Mouse (Mus musculus) layer of hippocampus, postnatal 25 days (tissue): ENCODE results near the gene Gstp2. TPM values are rescaled to one million over a fixed set of nuclear protein-coding genes. Genes with fewer than 3 reads are reported as not detected.

Experiments used
- DNase-seq, 2 experiments: peaks; one replicate each; pipeline ENCODE4 v3.0.0; 2022; ENCODE audit warnings: mixed read lengths in 2 of 2, low spot score in 1 of 2; ENCODE audit errors: extremely low spot score in 1 of 2
- total RNA-seq, 2 experiments: library from RNA; stranded (reverse); gene quantifications; 2 replicates each; pipeline ENCODE4 v1.2.3; 2021

Gstp2 gene
- total RNA-seq, 2 experiments from 2014 or later, result 35.5 to 41.9 TPM

DNA sequence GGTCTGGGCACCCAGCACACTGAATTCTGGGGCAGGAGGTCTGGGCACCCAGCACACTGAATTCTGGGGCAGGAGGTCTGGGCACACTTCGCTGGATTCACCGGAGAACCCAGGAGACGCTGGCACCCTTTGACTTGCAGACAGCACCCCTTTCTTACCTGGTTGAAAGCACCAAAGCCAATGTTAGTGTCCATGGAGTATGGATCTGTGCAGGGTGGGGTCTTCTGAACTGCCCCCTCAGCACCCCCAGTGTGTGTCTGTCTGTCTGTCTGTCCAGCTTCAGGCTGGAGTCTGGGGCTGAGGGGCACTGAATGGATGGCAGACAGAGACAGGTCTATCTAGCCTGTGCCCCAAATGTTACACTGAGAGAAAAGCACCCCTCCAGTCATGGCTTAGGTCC lies 54.3 kb downstream of the Gstp2 start:
- no peak for DNase-seq

DNA sequence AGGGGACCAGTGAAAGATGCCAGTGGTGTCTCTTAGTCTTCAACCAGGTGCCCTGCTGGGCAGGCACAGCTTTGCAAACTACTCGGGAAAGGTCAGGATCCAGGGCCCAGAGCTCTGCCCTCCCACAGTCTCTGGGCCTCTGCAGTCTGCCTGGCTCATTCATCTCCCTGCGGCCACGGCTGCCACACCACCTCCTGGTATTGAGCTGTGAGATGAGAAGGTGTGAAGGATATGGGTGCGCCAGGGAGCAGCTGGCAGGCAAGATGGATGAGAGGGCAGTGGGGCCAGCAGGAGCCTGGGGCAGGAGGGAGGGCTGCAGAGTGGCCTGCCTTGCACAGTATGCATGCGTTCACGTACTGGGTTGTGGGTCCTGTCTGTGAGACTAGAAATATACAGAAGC lies 55.0 kb downstream of the Gstp2 start:
- no peak for DNase-seq

Other genes starting within 250 kb of the Gstp2 start
- gene Chka, start 194.2 kb downstream of the Gstp2 start, total RNA-seq, result 10 to 100 TPM; 78.4 to 97.2 TPM
- gene Tcirg1, start 138.9 kb downstream of the Gstp2 start, total RNA-seq, result 10 to 100 TPM; 17.3 to 21.5 TPM
- gene Ndufs8, start 133.2 kb downstream of the Gstp2 start, total RNA-seq, result 100 to 1,000 TPM; 134 to 151 TPM
- 1 to 10 TPM; 3.5 to 4.4 TPM for gene Aldh3b1, start 116.2 kb downstream of the Gstp2 start, total RNA-seq
- 10 to 100 TPM; 16.7 to 20.6 TPM for gene Unc93b1, start 110.8 kb downstream of the Gstp2 start, total RNA-seq
- gene Aldh3b3, start 87.4 kb downstream of the Gstp2 start, total RNA-seq, result not detected
- 1 to 10 TPM in 1 of 2 experiments, under 1 TPM in 1; 0.81 to 1.2 TPM for gene Aldh3b2, start 73.7 kb downstream of the Gstp2 start, total RNA-seq
- gene Acy3, start 59.5 kb downstream of the Gstp2 start, total RNA-seq, result 1 to 10 TPM; 2.0 to 2.5 TPM
- not detected for gene Tbx10, start 53.3 kb downstream of the Gstp2 start, total RNA-seq
- gene Nudt8, start 45.4 kb downstream of the Gstp2 start, total RNA-seq, result 10 to 100 TPM in 1 of 2 experiments, 1 to 10 TPM in 1; 9.9 to 10.2 TPM
- gene Gm49405, start 45.4 kb downstream of the Gstp2 start, total RNA-seq, result 1 to 10 TPM; 1.1 to 1.4 TPM
- 1 to 10 TPM; 2.4 to 3.3 TPM for gene Doc2g, start 42.7 kb downstream of the Gstp2 start, total RNA-seq
- gene Ndufv1, start 33.2 kb downstream of the Gstp2 start, total RNA-seq, result 100 to 1,000 TPM; 222 to 263 TPM
- gene Gstp1, start 8.0 kb downstream of the Gstp2 start, total RNA-seq, result 100 to 1,000 TPM; 343 to 385 TPM
- gene Gstp3, start 13.5 kb upstream of the Gstp2 start, total RNA-seq, result not detected
- not detected for gene Cabp2, start 35.6 kb upstream of the Gstp2 start, total RNA-seq
- 10 to 100 TPM; 28.9 to 37.6 TPM for gene Cdk2ap2, start 51.2 kb upstream of the Gstp2 start, total RNA-seq
- 100 to 1,000 TPM; 176 to 181 TPM for gene Pitpnm1, start 54.0 kb upstream of the Gstp2 start, total RNA-seq
- gene Aip, start 79.8 kb upstream of the Gstp2 start, total RNA-seq, result 100 to 1,000 TPM; 102 to 127 TPM
- not detected for gene Gpr152, start 93.8 kb upstream of the Gstp2 start, total RNA-seq
- under 1 TPM in 1 of 2 experiments, not detected in 1; 0.20 TPM for gene Cabp4, start 98.0 kb upstream of the Gstp2 start, total RNA-seq
- gene Coro1b, start 102.6 kb upstream of the Gstp2 start, total RNA-seq, result 10 to 100 TPM; 87.3 to 89.5 TPM
- 1 to 10 TPM; 1.1 to 2.9 TPM for gene Ptprcap, start 107.6 kb upstream of the Gstp2 start, total RNA-seq
- 10 to 100 TPM; 27.8 to 43.9 TPM for gene Rps6kb2, start 117.3 kb upstream of the Gstp2 start, total RNA-seq
- gene Carns1, start 129.5 kb upstream of the Gstp2 start, total RNA-seq, result 10 to 100 TPM in 1 of 2 experiments, 1 to 10 TPM in 1; 8.2 to 11.7 TPM
- 1 to 10 TPM; 1.2 to 1.3 TPM for gene Tbc1d10c, start 145.3 kb upstream of the Gstp2 start, total RNA-seq
- 100 to 1,000 TPM; 259 to 293 TPM for gene Ppp1ca, start 146.0 kb upstream of the Gstp2 start, total RNA-seq
- 1 to 10 TPM; 7.4 to 8.2 TPM for gene Rad9a, start 155.6 kb upstream of the Gstp2 start, total RNA-seq
- gene Clcf1, start 168.2 kb upstream of the Gstp2 start, total RNA-seq, result under 1 TPM; 0.27 to 0.61 TPM
- not detected for gene AC109138.7, start 168.3 kb upstream of the Gstp2 start, total RNA-seq
- gene Pold4, start 185.9 kb upstream of the Gstp2 start, total RNA-seq, result 10 to 100 TPM; 15.1 to 17.5 TPM
- 10 to 100 TPM; 45.4 to 48.5 TPM for gene Ssh3, start 223.2 kb upstream of the Gstp2 start, total RNA-seq
- 10 to 100 TPM; 59.6 to 66.3 TPM for gene Ankrd13d, start 237.1 kb upstream of the Gstp2 start, total RNA-seq